ENCODE assay signal across 25 mouse cellular contexts in genomic region chr19:11804423-11804822, GRCm38 (mm10). TPM values are rescaled to one million over a fixed set of nuclear protein-coding genes. Genes with fewer than 3 reads are reported as not detected.
DNase-seq lines count a peak whose midpoint lies in the region; ATAC-seq lines count a peak whose summit lies in the region.
"Had no signal": no experiment of that assay in that cellular context is flagged by ENCODE, and none has a peak within 500 bp of the region (broad histone marks: within the 10 kb centered on the region; RNA-seq: fewer than 3 reads in every experiment).

No protein-coding gene starts in this region.

- no peaks in the 10 kb centered on the region for H3K36me3 ChIP-seq in forebrain, embryonic 10.5 days (replicated peaks)
- H3K36me3 ChIP-seq: hindbrain, embryonic 10.5 days; midbrain, embryonic 12.5 days; stomach, embryonic 15.5 days had no signal

- intact Hi-C loops in heart, postnatal 36 days (cut with DNase I) = no loop called here

- no peaks in the 10 kb centered on the region for H3K27me3 ChIP-seq in forebrain, embryonic 10.5 days (ENCODE audit: poor library complexity, severe bottlenecking)
- H3K27me3 ChIP-seq: forebrain, embryonic 13.5 days; midbrain, embryonic 12.5 days; stomach, embryonic 15.5 days had no signal

- peak; percentile 61 for ATAC-seq in granulocyte monocyte progenitor cell, adult 5-6 weeks (replicated peaks; ENCODE audit: poor library complexity, severe bottlenecking)
- ATAC-seq: forebrain, embryonic 13.5 days; liver, postnatal 0 days had no signal

- peak; percentile 19 to 61 for DNase-seq in heart, adult 9 months (ENCODE audit: low spot score in 2 of 2)
- DNase-seq in heart, postnatal 36 days = no peak
- peak; percentile 28 for DNase-seq in R1 (ENCODE audit: low read depth, low spot score)
- DNase-seq in lung, postnatal 4 days = peak; percentile 31 to 51
- no peak for DNase-seq in forebrain, embryonic 10.5 days (ENCODE audit: extremely low spot score, low spot score)
- DNase-seq in cerebellum, postnatal 36 days = no peak
- no peak for DNase-seq in urinary bladder, postnatal 10 days (ENCODE audit: low spot score)
- DNase-seq: cerebellum, postnatal 10 days; kidney, adult 2 months; kidney, postnatal 14 days; liver, postnatal 0 days; spleen, adult 18-20 months; thymus, postnatal 25 days had no signal

- H3K27ac ChIP-seq in forebrain, embryonic 10.5 days = no peak overlapping the region
- H3K27ac ChIP-seq: forebrain, embryonic 13.5 days; hindbrain, embryonic 10.5 days; midbrain, embryonic 12.5 days; stomach, embryonic 15.5 days had no signal

- no peak overlapping the region for H3K4me3 ChIP-seq in forebrain, embryonic 10.5 days
- H3K4me3 ChIP-seq: forebrain, embryonic 13.5 days; hindbrain, embryonic 10.5 days; midbrain, embryonic 12.5 days; myocyte; stomach, embryonic 15.5 days had no signal

- 81% methylated on average over 1 of the region's 1 CpGs for WGBS in forebrain, embryonic 10.5 days

- H3K9me3 ChIP-seq in forebrain, embryonic 10.5 days = no peaks in the 10 kb centered on the region
- H3K9me3 ChIP-seq: forebrain, embryonic 13.5 days; midbrain, embryonic 12.5 days; stomach, embryonic 15.5 days had no signal

- peaks cover 4% of the 10 kb centered on the region; the same call in 1 of the 2 replicates for H3K4me1 ChIP-seq in forebrain, embryonic 10.5 days
- H3K4me1 ChIP-seq: forebrain, embryonic 13.5 days; stomach, embryonic 15.5 days had no signal

RNA-seq across cellular contexts. Expression of gene Stx3, which starts 14.8 kb away (rescaled TPM):
- 1 to 10 TPM; 4.5 to 5.7 TPM for total RNA-seq in heart, postnatal 36 days (2021)
- 11.3 and 12.2 TPM in 2 replicates for total RNA-seq in granulocyte monocyte progenitor cell, adult 5-6 weeks (2014; fragmentation: Nextera tagmentation)
- 7.9 and 12.1 TPM in 2 replicates for total RNA-seq in granulocyte monocyte progenitor cell, adult 5-6 weeks (2017)
- 10.7 and 12.4 TPM in 2 replicates for polyA plus RNA-seq in forebrain, embryonic 10.5 days (2016; fragmentation: Nextera tagmentation; extraction: Ambion mirVana)

RNA-seq across cellular contexts. Expression of gene Mrpl16, which starts 34.2 kb away (rescaled TPM):
- total RNA-seq in heart, postnatal 36 days (2021) = 100 to 1,000 TPM; 102 to 104 TPM
- 76.7 and 90.4 TPM in 2 replicates for total RNA-seq in granulocyte monocyte progenitor cell, adult 5-6 weeks (2014; fragmentation: Nextera tagmentation)
- total RNA-seq in granulocyte monocyte progenitor cell, adult 5-6 weeks (2017) = 103 and 113 TPM in 2 replicates
- 65.1 and 66.1 TPM in 2 replicates for polyA plus RNA-seq in forebrain, embryonic 10.5 days (2016; fragmentation: Nextera tagmentation; extraction: Ambion mirVana)

RNA-seq across cellular contexts. Expression of gene Olfr1417, which starts 34.6 kb away (rescaled TPM):
- not detected for total RNA-seq in heart, postnatal 36 days (2021)
- not detected in 2 replicates for total RNA-seq in granulocyte monocyte progenitor cell, adult 5-6 weeks (2014; fragmentation: Nextera tagmentation)
- total RNA-seq in granulocyte monocyte progenitor cell, adult 5-6 weeks (2017) = not detected in 2 replicates
- 0.06 TPM in 1 of 2 replicates, not detected in the other for polyA plus RNA-seq in forebrain, embryonic 10.5 days (2016; fragmentation: Nextera tagmentation; extraction: Ambion mirVana)
- total RNA-seq: adrenal gland, postnatal 4 days; ES-E14; neutrophil, adult 5-6 weeks had no signal
- polyA plus RNA-seq: C2C12; gonadal fat pad, adult 2 months; hindbrain, embryonic 10.5 days; kidney, adult 2 months; limb, embryonic 14.5 days; liver, postnatal 0 days; midbrain, embryonic 12.5 days; myocyte; stomach, embryonic 15.5 days had no signal

RNA-seq across cellular contexts. Expression of gene Olfr1418, which starts 56.4 kb away (rescaled TPM):
- total RNA-seq in heart, postnatal 36 days (2021) = not detected
- total RNA-seq in granulocyte monocyte progenitor cell, adult 5-6 weeks (2014; fragmentation: Nextera tagmentation) = not detected in 2 replicates
- not detected in 2 replicates for total RNA-seq in granulocyte monocyte progenitor cell, adult 5-6 weeks (2017)
- not detected in 2 replicates for polyA plus RNA-seq in forebrain, embryonic 10.5 days (2016; fragmentation: Nextera tagmentation; extraction: Ambion mirVana)
- total RNA-seq: adrenal gland, postnatal 4 days; ES-E14; neutrophil, adult 5-6 weeks had no signal
- polyA plus RNA-seq: C2C12; forebrain, embryonic 13.5 days; gonadal fat pad, adult 2 months; hindbrain, embryonic 10.5 days; kidney, adult 2 months; limb, embryonic 14.5 days; liver, postnatal 0 days; midbrain, embryonic 12.5 days; myocyte; stomach, embryonic 15.5 days had no signal

RNA-seq across cellular contexts. Expression of gene Gif, which starts 57.1 kb away (rescaled TPM):
- total RNA-seq in heart, postnatal 36 days (2021) = not detected
- total RNA-seq in granulocyte monocyte progenitor cell, adult 5-6 weeks (2014; fragmentation: Nextera tagmentation) = not detected in 2 replicates
- total RNA-seq in granulocyte monocyte progenitor cell, adult 5-6 weeks (2017) = not detected in 2 replicates
- polyA plus RNA-seq in forebrain, embryonic 10.5 days (2016; fragmentation: Nextera tagmentation; extraction: Ambion mirVana) = not detected in 2 replicates
- total RNA-seq: adrenal gland, postnatal 4 days; ES-E14; neutrophil, adult 5-6 weeks had no signal
- polyA plus RNA-seq: C2C12; forebrain, embryonic 13.5 days; gonadal fat pad, adult 2 months; hindbrain, embryonic 10.5 days; kidney, adult 2 months; limb, embryonic 14.5 days; liver, postnatal 0 days; midbrain, embryonic 12.5 days; myocyte had no signal

Comparison
In these comparisons a context has a peak if more than half of its experiments do, and no peak if none do; other contexts are left out.
1. DNase-seq: peak in heart, adult 9 months (2 of 2), R1 (single experiment) and lung, postnatal 4 days (2 of 2); none in heart, postnatal 36 days (0 of 2), forebrain, embryonic 10.5 days (single experiment), cerebellum, postnatal 36 days (0 of 2) and urinary bladder, postnatal 10 days (single experiment).